Mouse (Mus musculus): Measurements from ENCODE around the gene Upp2.

- no peak for TF ChIP-seq POLR2A (IDR thresholded peaks at IDR 0.05; ENCODE audit: extremely low read depth, insufficient read depth, low read length)
- TF ChIP-seq CTCF (IDR thresholded peaks at IDR 0.05; ENCODE audit: low read depth, low read length) = peak; percentile 26; the same call in 1 of the 2 replicates
These were observed 90.8 kb downstream of the Upp2 start for GRCm38 (mm10) chr2:58657855-58658254.
